Mouse (Mus musculus) thymus, postnatal 10 days (tissue): ENCODE data around the gene Sytl2.

ENCODE experiments used
- DNase-seq, 2 experiments: peaks; one replicate each; pipeline ENCODE4 v3.0.0; 2021; ENCODE audit warnings: low spot score in 2 of 2

Gene Sytl2

GRCm38 (mm10) chr7:90370071-90370851 lies 68.2 kb downstream of the Sytl2 start:
- DNase-seq, result no peak

DNA sequence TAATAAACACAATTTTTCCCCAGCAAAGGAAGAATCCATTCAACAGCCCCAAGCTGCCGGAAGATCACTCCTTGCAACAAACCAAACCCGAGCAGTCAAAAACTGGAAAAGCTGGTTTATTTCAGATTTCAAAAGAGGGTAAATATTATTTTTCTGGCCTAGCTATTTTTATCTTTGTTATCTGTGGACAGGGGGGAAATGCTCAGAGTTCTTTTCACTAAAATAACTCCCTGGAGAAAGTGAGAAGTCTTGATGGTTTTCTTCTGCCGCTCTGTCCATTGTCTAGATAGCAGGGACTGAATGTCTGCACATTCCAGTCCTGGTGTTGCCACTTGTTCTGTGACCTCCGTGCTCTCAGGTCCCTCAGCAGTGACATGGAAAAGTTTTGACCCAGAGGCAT lies 70.8 kb downstream of the Sytl2 start:
- no peak for DNase-seq

DNA sequence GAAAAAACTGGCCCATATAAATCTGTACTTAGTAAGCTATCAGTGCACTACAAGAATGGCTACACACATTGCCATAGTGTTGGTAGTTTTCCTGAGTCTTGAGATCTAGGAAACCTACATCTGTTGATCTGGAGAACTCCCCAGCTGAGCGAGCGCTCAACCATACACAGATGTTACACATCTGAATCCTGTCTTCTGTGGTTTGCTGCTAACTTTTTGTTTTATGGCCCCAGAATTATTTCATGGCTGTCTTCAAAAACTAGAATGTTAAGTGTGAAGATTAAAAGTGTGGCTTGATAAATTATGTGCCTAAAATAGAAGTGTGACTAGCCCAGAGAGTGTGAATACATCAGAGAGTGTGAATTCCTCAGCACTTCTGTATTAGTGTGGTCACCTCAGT lies 82.4 kb downstream of the Sytl2 start:
- DNase-seq, result no peak

DNA sequence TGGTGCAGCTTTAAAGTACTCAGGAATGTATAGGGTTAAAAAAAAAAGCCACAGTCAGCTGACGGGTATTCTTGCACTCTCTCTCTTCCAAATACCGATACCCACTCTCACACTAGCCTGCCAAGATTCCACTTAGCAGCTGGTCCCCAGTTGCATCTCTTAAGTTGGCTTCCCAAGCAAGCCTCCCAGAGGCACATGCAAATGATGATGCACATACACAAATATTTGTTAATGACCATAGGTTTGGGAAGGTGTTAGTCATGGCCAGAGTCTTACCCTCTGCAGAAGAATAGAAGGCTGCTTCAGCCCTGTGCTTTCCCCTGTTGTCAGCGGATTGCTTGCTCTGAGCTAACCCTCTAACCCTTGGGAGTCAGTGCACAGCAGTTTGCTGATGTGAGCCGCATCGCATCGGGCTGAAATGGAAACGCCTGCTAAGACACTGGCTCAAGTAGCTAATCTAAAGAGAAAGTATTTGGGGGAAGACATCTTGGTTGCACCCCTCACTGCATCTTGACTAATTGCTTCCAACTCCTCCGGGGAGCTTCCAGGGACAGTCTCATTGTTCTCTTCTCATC lies 84.9 kb downstream of the Sytl2 start:
- no peak for DNase-seq

DNA sequence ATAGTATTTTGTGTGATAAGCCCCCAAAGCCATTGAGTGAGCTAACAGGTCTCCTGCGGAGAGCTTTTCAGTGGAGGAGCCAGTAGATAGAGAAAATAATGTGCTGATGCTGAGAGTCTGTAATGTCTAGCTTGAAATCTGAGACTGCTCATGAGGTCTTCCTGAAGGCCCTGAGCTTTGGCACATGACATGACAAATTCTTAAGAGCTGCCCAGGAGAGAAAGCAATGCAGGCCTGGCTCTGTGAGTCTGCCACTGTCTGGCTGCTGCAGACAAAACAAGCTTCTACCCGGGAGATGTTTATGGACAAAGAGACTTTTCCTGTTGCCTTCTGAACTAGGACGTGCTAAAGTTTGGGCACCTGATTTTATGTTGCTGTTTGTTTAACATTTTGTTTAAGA lies 87.7 kb downstream of the Sytl2 start:
- no peak for DNase-seq

- no peak for DNase-seq
Observed at GRCm38 (mm10) chr7:90395073-90395472, 93.0 kb downstream of the Sytl2 start.

DNA sequence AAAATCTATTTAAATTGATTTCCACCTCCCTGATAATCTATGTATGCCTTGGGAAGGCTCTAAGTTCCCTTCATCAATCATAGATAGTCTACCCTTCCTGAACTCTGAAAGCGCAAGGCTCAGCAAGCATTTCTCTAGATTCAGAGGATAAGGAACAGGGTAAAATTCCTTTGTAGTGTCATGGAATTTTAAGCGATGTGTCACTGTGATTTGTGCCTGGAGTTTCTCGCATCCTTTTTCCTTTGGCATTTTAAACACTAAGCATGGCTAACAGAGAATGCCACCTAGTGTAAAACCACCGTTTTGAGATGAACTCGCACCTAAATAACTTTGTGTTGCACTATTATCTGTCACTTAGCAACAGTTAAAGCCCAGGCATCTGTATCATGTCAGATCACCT lies 93.9 kb downstream of the Sytl2 start:
- DNase-seq, result no peak

DNA sequence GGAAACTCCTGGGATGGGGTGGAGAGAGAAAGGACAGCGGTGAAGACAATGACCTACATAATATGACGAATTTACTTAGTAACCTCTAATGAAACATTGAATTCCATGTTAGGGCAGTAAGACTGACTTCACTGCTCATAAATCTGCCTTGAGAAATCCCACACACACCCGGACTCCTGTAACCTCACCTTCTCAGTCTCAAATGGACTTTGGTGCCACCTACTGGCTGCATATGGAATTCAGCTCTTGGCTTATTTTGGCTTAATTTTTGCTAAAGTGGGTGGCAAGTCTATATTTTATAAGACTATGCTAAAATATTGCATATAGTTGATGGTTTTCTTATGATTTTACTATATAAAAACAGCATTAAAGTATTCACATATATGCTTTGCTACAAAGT lies 107.9 kb downstream of the Sytl2 start:
- peak; percentile 33 to 71 for DNase-seq

GRCm38 (mm10) chr7:90426020-90427001 lies 124.3 kb downstream of the Sytl2 start, which contains the start of gene Ccdc89:
Ccdc89 (plus strand) TSS chr7:90426577.
- no peak for DNase-seq

DNA sequence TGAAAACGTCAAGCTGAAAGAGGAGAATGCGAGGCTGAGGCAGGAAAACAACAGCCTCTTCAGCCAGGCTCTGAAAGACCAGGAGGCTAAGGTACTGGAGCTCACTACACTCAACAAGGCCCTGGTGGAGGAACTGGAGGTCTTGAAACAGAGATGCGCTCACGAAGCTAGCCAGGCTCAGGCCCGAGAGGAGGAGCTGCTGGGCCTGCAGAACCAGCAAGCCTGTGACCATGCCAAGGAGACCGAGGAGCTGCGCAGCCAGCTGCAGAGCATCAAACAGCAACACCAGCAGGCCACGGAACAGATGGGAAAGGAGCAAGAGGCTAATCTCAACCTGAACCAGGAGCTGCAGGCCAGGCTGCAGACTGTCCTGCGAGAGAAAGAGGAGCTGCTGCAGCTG lies 125.0 kb downstream of the Sytl2 start:
- DNase-seq, result no peak

DNA sequence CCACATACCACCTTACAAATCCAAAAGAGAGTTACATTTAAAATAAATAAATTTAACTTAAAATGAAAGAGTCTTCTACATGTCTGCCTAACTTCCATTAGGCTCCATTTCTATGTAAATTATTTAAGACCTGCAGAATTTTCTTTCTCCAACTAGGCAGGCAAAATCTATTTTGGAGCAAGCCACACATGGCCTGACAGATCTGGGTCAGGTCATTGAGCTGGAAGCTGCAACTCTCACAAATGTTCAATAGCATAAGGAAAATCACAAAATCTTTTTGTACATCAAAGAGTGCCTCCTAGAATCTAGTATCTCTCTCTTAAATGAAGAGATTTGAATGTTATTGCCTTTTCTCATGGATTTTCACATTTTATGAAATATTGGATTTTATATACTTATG lies 130.2 kb downstream of the Sytl2 start:
- no peak for DNase-seq

- no peak for DNase-seq
Observed at GRCm38 (mm10) chr7:90440044-90440443, 138.0 kb downstream of the Sytl2 start.

DNA sequence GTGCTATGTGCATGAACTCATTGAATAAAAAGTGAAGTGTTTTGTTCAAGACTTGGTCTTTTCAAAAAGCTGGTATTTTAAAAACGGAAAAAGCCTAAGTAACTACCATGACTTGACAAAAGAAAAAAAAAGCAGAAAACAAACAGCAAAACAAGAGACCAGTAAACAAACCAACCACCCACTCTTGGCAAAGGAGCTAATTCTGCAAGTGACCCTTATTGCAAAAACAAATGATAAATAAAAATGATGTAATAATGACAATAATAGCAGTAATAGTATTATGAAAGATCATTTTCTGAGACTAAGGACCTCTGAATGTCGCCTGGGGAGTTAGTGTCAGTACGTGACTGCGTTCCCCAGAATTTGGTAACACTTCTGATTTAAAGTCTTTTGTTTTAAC lies 140.0 kb downstream of the Sytl2 start:
- no peak for DNase-seq

- DNase-seq, result peak; percentile 94 to 96
Observed at GRCm38 (mm10) chr7:90442518-90443080, 140.5 kb downstream of the Sytl2 start, which contains the start of gene Crebzf. Crebzf (plus strand) TSS chr7:90442729.

GRCm38 (mm10) chr7:90443101-90444091 lies 141.3 kb downstream of the Sytl2 start:
- DNase-seq, result peak; percentile 56 to 61

DNA sequence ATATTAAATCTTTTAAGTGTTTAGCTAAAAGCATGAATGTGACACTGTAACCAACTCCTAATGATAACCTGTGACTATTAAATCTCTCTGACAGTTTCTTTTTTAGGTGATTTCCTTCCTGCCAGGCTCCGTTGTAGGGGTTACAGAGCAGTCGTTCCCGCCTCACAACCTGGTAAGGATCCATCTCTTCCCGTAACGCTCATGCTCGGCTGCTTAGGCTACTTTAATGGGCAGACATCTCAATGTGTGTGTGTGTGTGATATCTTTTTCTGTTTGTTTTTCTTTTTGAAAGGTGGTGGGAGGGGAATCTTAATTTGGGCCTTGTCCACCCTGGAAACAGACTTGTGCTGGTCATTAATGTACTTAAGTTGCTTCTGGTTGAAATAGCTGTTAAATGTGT lies 142.2 kb downstream of the Sytl2 start:
- no peak for DNase-seq

DNA sequence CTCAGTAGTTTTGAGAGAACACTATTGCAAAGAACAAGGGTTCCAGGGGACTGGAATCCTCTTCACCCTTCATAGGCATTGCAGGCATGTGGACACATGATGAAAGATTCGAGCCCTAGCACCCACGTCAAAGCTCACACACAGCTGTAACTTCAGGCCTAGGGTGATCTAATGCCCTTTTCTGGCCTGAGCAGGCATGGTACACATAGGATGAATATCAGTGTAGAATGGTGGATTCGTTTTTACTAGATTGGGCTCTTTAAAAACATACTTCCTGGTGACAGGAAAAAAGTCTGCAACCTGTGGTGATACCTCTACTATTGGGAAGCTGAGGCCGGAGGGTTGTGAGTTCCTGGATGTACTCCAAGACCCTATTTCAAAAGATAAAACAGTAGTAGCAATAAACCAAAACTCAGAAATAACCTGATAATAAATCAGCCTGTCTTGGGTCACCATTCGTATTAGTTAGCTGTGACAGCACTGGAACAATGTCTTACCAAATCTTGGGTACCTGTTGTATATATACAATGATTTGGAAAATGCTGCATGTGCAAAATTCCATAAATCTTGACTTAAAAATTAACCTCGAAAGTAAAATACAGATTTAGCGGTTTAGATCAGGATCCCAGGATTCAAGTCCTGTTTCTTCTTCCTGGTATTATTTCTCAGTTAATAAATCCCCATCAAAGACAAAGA lies 154.2 kb downstream of the Sytl2 start:
- DNase-seq, result no peak

DNA sequence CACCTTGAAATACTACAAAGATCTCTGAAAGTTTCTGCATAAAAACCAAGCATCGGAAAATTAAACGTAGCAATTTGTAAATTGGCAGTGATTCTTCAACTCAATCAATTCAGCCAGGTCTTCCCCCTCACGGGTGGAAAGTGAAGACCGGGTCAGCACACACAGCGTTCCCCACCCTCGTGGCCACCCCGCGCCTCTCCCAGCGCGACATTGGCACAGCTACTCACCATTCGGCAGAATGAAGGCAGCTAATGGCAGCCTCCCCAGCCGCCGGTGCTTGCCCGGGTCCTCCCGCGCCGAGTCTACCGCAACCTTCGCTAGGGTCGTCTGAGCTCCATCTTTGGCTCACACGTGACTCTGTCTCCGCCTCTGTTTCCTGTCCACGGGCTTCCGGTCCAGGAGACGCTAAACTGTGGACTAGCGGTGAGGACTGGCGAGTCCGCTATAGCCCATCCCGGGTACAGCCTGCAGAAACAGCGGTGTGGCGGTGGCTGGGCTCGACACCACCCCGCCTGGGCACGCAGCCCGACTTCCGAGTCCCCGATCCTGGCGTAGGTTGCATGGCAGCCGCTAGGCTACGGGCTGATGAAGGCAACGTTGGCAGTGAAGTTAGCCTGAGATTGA lies 154.9 kb downstream of the Sytl2 start, which contains the start of gene Tmem126a:
Gene Tmem126a (minus strand): TSS at position 385 of the 624 bp plus-strand sequence.
- peak; percentile 53 to 54 for DNase-seq

DNA sequence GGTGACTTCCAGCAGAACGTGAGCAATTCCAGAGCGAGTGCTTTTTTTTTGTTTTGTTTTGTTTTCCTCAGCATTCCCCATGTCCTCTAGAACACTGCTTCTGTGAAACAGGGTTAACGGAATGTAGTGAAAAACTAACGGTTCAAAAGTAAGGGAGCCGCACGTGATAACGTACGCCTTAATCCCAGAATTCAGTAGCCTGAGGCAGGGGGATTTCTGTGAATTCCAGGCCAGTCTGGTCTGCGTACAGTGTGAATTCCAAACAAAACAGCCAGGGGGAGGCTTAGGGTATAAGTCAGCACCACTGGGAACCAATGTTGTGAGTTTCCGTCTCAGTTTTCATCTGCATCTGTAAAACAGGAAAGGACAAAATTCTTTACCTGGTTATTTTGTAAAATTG lies 155.5 kb downstream of the Sytl2 start:
- DNase-seq, result no peak
